Mouse (Mus musculus) kidney, postnatal 0 days (tissue): ENCODE measurements around the gene Zfp677. TPM values are rescaled to one million over a fixed set of nuclear protein-coding genes. Genes with fewer than 3 reads are reported as not detected.
"Not testable (repeated sequence)": the region's sequence is repeated elsewhere in the genome, so short reads cannot be mapped to it uniquely, and the experiment has no call there.

ENCODE experiments used
- ATAC-seq: fragments of 200-750 bp; cut with Nextera tagmentation; replicated peaks from 2 replicates; pipeline ENCODE4 v1.8.0; 2017; ENCODE audit warnings: low read depth, moderate number of reproducible peaks, moderate TSS enrichment, moderate library complexity; ENCODE audit not compliant: low FRiP score
- DNase-seq: peaks from one replicate; pipeline ENCODE4 v3.0.0-alpha.2; 2016; ENCODE audit warnings: low spot score
- H3K27ac ChIP-seq: fragments of 300-500 bp; sonication (generic); 2 replicates; pipeline ENCODE4 v1.5.1; 2014; ENCODE audit warnings: mild to moderate bottlenecking
- H3K27me3 ChIP-seq: fragments of 300-500 bp; sonication (generic); 2 replicates; pipeline ENCODE4 v1.6.1; 2014; ENCODE audit warnings: low read length, mixed read lengths; ENCODE audit not compliant: insufficient read depth
- H3K36me3 ChIP-seq: fragments of 300-500 bp; sonication (generic); 2 replicates; pipeline ENCODE4 v1.6.1; 2014; ENCODE audit warnings: low read length, mixed read lengths; ENCODE audit not compliant: insufficient read depth
- H3K4me1 ChIP-seq: fragments of 300-500 bp; sonication (generic); replicated peaks from 2 replicates; pipeline ENCODE4 v1.6.1; 2014; ENCODE audit warnings: antibody characterized with exemption, low read length, mixed read lengths; ENCODE audit not compliant: insufficient read depth
- H3K4me2 ChIP-seq: fragments of 300-500 bp; sonication (generic); 2 replicates; pipeline ENCODE4 v1.6.1; 2014; ENCODE audit warnings: mild to moderate bottlenecking, low read length, moderate library complexity, mixed read lengths
- H3K4me3 ChIP-seq: fragments of 300-500 bp; sonication (generic); replicated peaks from 2 replicates; pipeline ENCODE4 v1.5.1; 2014; ENCODE audit warnings: low read depth, low read length
- H3K9ac ChIP-seq: fragments of 300-500 bp; sonication (generic); 2 replicates; pipeline ENCODE4 v1.6.1; 2014; ENCODE audit warnings: low read depth, low read length
- H3K9me3 ChIP-seq: fragments of 300-500 bp; sonication (generic); replicated peaks from 2 replicates; pipeline ENCODE4 v1.6.1; 2016; ENCODE audit warnings: low read length, inconsistent platforms, mixed read lengths
- CTCF ChIP-seq: IDR thresholded peaks from 2 replicates; pipeline ENCODE4 v1.5.1; 2016; ENCODE audit warnings: antibody characterized with exemption, low read depth, mild to moderate bottlenecking, moderate library complexity
- WGBS: fragments of 180-500 bp; shearing (Covaris S2); extraction: QIAGEN DNeasy Blood & Tissue Kit; methylation state at CpG from one replicate; pipeline ENCODE4 v1.1.7; 2014; 5-methylcytosine and 5-hydroxymethylcytosine counted together
- polyA plus RNA-seq: library from polyadenylated mRNA; unstranded; fragments of >200 nt; fragmentation: Nextera tagmentation; extraction: Ambion mirVana; gene quantifications from 2 replicates; pipeline ENCODE4 v1.2.1, GENCODE M21; 2015

The Zfp677 gene
- 3.5 and 4.2 TPM in 2 replicates for polyA plus RNA-seq

GRCm38 (mm10) chr17:21383391-21384056 is at the start of gene Zfp677:
Gene Zfp677 (plus strand): TSS chr17:21383748.
- WGBS: 3% methylated on average over 20 of the region's 20 CpGs
- ATAC-seq: peak; percentile 99
- peak within 1 kb of the TSS; percentile 88 for H3K4me2 ChIP-seq
- TF ChIP-seq CTCF: peak; percentile 77
- H3K4me1 ChIP-seq: peaks cover 5% of the 10 kb centered on the region
- 0 out of 2 replicates have a peak within 1 kb of the TSS, but pooled peaks have one; percentile 50 for H3K27ac ChIP-seq
- no peaks in the 10 kb centered on the region for H3K9me3 ChIP-seq
- H3K36me3 ChIP-seq: no peaks in the 10 kb centered on the region
- H3K9ac ChIP-seq: peak within 1 kb of the TSS; percentile 60
- DNase-seq: peak; percentile 88
- no peaks in the 10 kb centered on the region for H3K27me3 ChIP-seq
- H3K4me3 ChIP-seq: peak within 1 kb of the TSS; percentile 41

GRCm38 (mm10) chr17:21368018-21368417 is 15.5 kb upstream of the Zfp677 start:
- not testable (repeated sequence) for H3K27me3 ChIP-seq, H3K9ac ChIP-seq, H3K4me2 ChIP-seq, ATAC-seq, H3K27ac ChIP-seq, DNase-seq, H3K4me1 ChIP-seq, H3K9me3 ChIP-seq, H3K36me3 ChIP-seq, H3K4me3 ChIP-seq
- 34% methylated on average over 3 of the region's 3 CpGs for WGBS

GRCm38 (mm10) chr17:21369925-21370719 is 13.4 kb upstream of the Zfp677 start:
- no peak overlapping the region for H3K27ac ChIP-seq
- H3K4me3 ChIP-seq: peak overlapping the region; percentile 36
- no peaks in the 10 kb centered on the region for H3K9me3 ChIP-seq
- H3K36me3 ChIP-seq: no peaks in the 10 kb centered on the region
- TF ChIP-seq CTCF: no peak
- H3K4me1 ChIP-seq: no peaks in the 10 kb centered on the region
- H3K9ac ChIP-seq: peak overlapping the region; percentile 46; the same call in 1 of the 2 replicates
- 10% methylated on average over 31 of the region's 31 CpGs for WGBS
- DNase-seq (peak; percentile 26), ATAC-seq (peak; percentile 49; the same call in 1 of the 2 replicates)
- peak overlapping the region; percentile 66 for H3K4me2 ChIP-seq
- no peaks in the 10 kb centered on the region for H3K27me3 ChIP-seq

GRCm38 (mm10) chr17:21375311-21375710 is 8.2 kb upstream of the Zfp677 start:
- Histone ChIP-seq H3K27me3 (no peaks in the 10 kb centered on the region), H3K9me3 (no peaks in the 10 kb centered on the region), H3K4me1 (no peaks in the 10 kb centered on the region), H3K4me2 (no peak overlapping the region), H3K4me3 (no peak overlapping the region), H3K27ac (no peak overlapping the region), H3K36me3 (no peaks in the 10 kb centered on the region), H3K9ac (no peak overlapping the region)
- ATAC-seq (no peak), DNase-seq (no peak)
- no peak for TF ChIP-seq CTCF
- WGBS: 63% methylated on average over 1 of the region's 1 CpGs

GRCm38 (mm10) chr17:21384057-21384411 is 486 bp downstream of the Zfp677 start:
- Histone ChIP-seq H3K9ac (peak overlapping the region; percentile 60), H3K4me1 (peaks cover 5% of the 10 kb centered on the region), H3K36me3 (no peaks in the 10 kb centered on the region), H3K4me3 (peak overlapping the region; percentile 41), H3K27ac (0 out of 2 replicates have a peak overlapping the region, but pooled peaks have one; percentile 50), H3K4me2 (peak overlapping the region; percentile 88), H3K9me3 (no peaks in the 10 kb centered on the region), H3K27me3 (no peaks in the 10 kb centered on the region)
- DNase-seq (peak; percentile 41), ATAC-seq (no peak; the same call in 1 of the 2 replicates)
- no peak for TF ChIP-seq CTCF
- 17% methylated on average over 8 of the region's 8 CpGs for WGBS
